Comparison of ENCODE assay signal across 25 mouse cellular contexts in genomic region chr17:88885526-88885925, GRCm38 (mm10).
DNase-seq lines count a peak whose midpoint lies in the region; ATAC-seq lines count a peak whose summit lies in the region.
"Had no signal": no experiment of that assay in that cellular context is flagged by ENCODE, and none has a peak within 500 bp of the region (broad histone marks: within the 10 kb centered on the region; RNA-seq: fewer than 3 reads in every experiment).

No protein-coding gene starts in this region.

- H3K9ac ChIP-seq in hindbrain, embryonic 13.5 days, result no peak overlapping the region
- H3K9ac ChIP-seq: embryonic facial prominence, embryonic 13.5 days; forebrain, embryonic 12.5 days; forebrain, embryonic 15.5 days; hindbrain, embryonic 12.5 days; intestine, embryonic 15.5 days had no signal

- H3K4me1 ChIP-seq in hindbrain, embryonic 13.5 days (replicated peaks), result no peaks in the 10 kb centered on the region
- H3K4me1 ChIP-seq: embryonic facial prominence, embryonic 10.5 days; embryonic facial prominence, embryonic 13.5 days; forebrain, embryonic 12.5 days; forebrain, embryonic 15.5 days; hindbrain, embryonic 12.5 days; intestine, embryonic 15.5 days had no signal

- H3K4me2 ChIP-seq in hindbrain, embryonic 13.5 days, result no peak overlapping the region
- H3K4me2 ChIP-seq: embryonic facial prominence, embryonic 13.5 days; forebrain, embryonic 12.5 days; forebrain, embryonic 15.5 days; heart, embryonic 11.5 days; hindbrain, embryonic 12.5 days; intestine, embryonic 15.5 days had no signal

- no peaks in the 10 kb centered on the region for H3K27me3 ChIP-seq in hindbrain, embryonic 13.5 days
- H3K27me3 ChIP-seq: embryonic facial prominence, embryonic 13.5 days; forebrain, embryonic 12.5 days; forebrain, embryonic 15.5 days; hindbrain, embryonic 12.5 days; intestine, embryonic 15.5 days had no signal

- no peak for ATAC-seq in hindbrain, embryonic 13.5 days (ENCODE audit: low FRiP score)
- ATAC-seq: forebrain, embryonic 15.5 days; hindbrain, embryonic 16.5 days; intestine, embryonic 15.5 days had no signal

- H3K4me3 ChIP-seq in hindbrain, embryonic 13.5 days, result no peak overlapping the region
- H3K4me3 ChIP-seq: embryonic facial prominence, embryonic 10.5 days; embryonic facial prominence, embryonic 13.5 days; erythroblast, embryonic 14.5 days; forebrain, embryonic 12.5 days; forebrain, embryonic 15.5 days; heart, adult 2 months; hindbrain, embryonic 12.5 days; intestine, embryonic 15.5 days had no signal

- H3K9me3 ChIP-seq in hindbrain, embryonic 13.5 days, result no peaks in the 10 kb centered on the region
- H3K9me3 ChIP-seq: embryonic facial prominence, embryonic 10.5 days; embryonic facial prominence, embryonic 13.5 days; forebrain, embryonic 12.5 days; forebrain, embryonic 15.5 days; G1E; hindbrain, embryonic 12.5 days; intestine, embryonic 15.5 days had no signal

- H3K36me3 ChIP-seq in hindbrain, embryonic 13.5 days, result no peaks in the 10 kb centered on the region
- H3K36me3 ChIP-seq: embryonic facial prominence, embryonic 10.5 days; embryonic facial prominence, embryonic 13.5 days; forebrain, embryonic 12.5 days; forebrain, embryonic 15.5 days; G1E; hindbrain, embryonic 12.5 days; intestine, embryonic 15.5 days had no signal

- H3K27ac ChIP-seq in hindbrain, embryonic 13.5 days, result no peak overlapping the region
- H3K27ac ChIP-seq: embryonic facial prominence, embryonic 10.5 days; embryonic facial prominence, embryonic 13.5 days; forebrain, embryonic 12.5 days; forebrain, embryonic 15.5 days; heart, adult 2 months; hindbrain, embryonic 12.5 days; intestine, embryonic 15.5 days had no signal

- 88% methylated on average over 3 of the region's 3 CpGs for WGBS in hindbrain, embryonic 13.5 days

- DNase-seq in adrenal gland, postnatal 36 days, result peak; percentile 12
- no peak for DNase-seq in adrenal gland, postnatal 14 days
- peak; percentile 29 for DNase-seq in ovary, adult 18-20 months (ENCODE audit: low spot score)
- no peak for DNase-seq in ovary, postnatal 14 days (ENCODE audit: low spot score)
- peak; percentile 38 for DNase-seq in Muller cell, postnatal 12 days (ENCODE audit: inconsistent ontology term)
- DNase-seq: B cell, adult 2 months; cerebellum, adult 11-12 months; cerebellum, adult 8-10 months; cerebellum, postnatal 10 days; cerebellum, postnatal 36 days; embryo, embryonic 11 days; gastrocnemius, postnatal 25 days; heart, adult 2 months; kidney, adult 11 months had no signal

Comparison
In these comparisons a context has a peak if more than half of its experiments do, and no peak if none do; other contexts are left out.
1. DNase-seq: peak in adrenal gland, postnatal 36 days (2 of 2), ovary, adult 18-20 months (single experiment) and Muller cell, postnatal 12 days (single experiment); none in adrenal gland, postnatal 14 days (single experiment) and ovary, postnatal 14 days (single experiment).